Mouse (Mus musculus): Measurements from ENCODE around the gene Spata31d1b.

Gene Spata31d1b

GRCm38 (mm10) chr13:59746164-59746563 is 34.1 kb downstream of the Spata31d1b start:
- in situ Hi-C loops (cut with MboI, MseI): no loop called here

DNA sequence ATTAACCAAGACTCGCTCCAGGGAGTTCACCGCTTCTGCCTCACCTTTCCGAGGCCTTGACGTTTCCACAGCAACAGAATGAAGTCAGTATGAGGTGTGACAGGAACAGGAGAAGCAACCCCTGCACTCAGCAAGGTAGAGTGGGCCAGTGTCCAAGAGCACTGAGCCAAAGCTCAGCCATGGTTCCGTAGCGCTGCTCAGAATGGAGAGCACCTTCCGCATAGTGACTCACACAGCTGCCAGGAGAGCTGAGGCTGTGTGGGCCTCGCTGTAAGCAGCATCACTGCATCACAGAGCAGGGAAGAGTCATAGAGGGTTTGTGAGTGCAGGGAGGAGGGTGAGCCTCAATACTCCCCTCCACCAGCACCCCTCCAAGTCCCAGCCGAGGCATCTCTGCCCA is 34.6 kb downstream of the Spata31d1b start, which contains the start of gene 1700014D04Rik:
Gene 1700014D04Rik, minus strand, starts transcription at position 42 of the 400 bp plus-strand sequence.
- in situ Hi-C loops (cut with MboI, MseI): no loop called here

- in situ Hi-C loops (cut with MboI, MseI): loop anchor here in 1 of 2 experiments (10.0 to 25.0 kb wide), 2 partner anchors 714 to 1363 kb away; partner anchors contain the start of gene 2210016F16Rik
These were observed 38.2 kb downstream of the Spata31d1b start for GRCm38 (mm10) chr13:59750310-59750709.

DNA sequence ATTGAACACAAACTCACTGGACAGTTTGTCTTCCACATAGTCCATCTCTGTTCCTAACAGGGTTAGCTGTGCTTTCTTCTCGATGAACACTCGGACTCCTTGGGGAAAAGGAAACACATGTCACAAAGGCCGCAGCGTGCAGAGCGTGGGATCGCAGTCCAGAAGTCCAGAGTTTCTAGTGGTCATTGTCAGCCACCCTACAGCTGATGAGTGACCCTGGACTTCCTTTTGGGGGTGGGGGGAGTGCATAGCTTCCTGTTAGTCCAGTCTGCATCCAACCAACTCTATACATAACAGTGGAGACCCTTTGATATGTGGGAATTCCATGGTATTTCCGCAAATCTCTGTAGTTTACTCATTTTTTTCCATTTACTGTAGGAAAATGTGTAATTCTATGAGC is 44.8 kb downstream of the Spata31d1b start:
- in situ Hi-C loops (cut with MboI, MseI): loop anchor here in 1 of 2 experiments (10.0 to 25.0 kb wide), 2 partner anchors 708 to 1370 kb away; partner anchors contain the start of gene 2210016F16Rik

- in situ Hi-C loops (cut with MboI, MseI): loop anchor here in 1 of 2 experiments (25.0 kb wide), 1 partner anchor 1375 kb away; the partner anchor contains the start of gene 2210016F16Rik
These were observed 50.7 kb downstream of the Spata31d1b start for GRCm38 (mm10) chr13:59762791-59763190.

- in situ Hi-C loops (cut with MboI, MseI): loop anchor here in 1 of 2 experiments (25.0 kb wide), 1 partner anchor 1380 kb away; the partner anchor contains the start of gene 2210016F16Rik
These were observed 54.9 kb downstream of the Spata31d1b start for GRCm38 (mm10) chr13:59766786-59767515.

- in situ Hi-C loops (cut with MboI, MseI): loop anchor here in 1 of 2 experiments (25.0 kb wide), 1 partner anchor 1381 kb away; the partner anchor contains the start of gene 2210016F16Rik
These were observed 56.4 kb downstream of the Spata31d1b start for GRCm38 (mm10) chr13:59768531-59768930.
